Mouse (Mus musculus) CH12.LX (cell line): Measurements from ENCODE around the gene Epb41l3. TPM values are rescaled to one million over a fixed set of nuclear protein-coding genes. Genes with fewer than 3 reads are reported as not detected.

Experiments
- DNase-seq: peaks from one replicate; pipeline ENCODE4 v3.0.0-alpha.2; 2013; ENCODE audit errors: extremely low read depth
- H3K27ac ChIP-seq: 2 replicates; pipeline ENCODE4 v1.5.1; 2012; ENCODE audit warnings: low read depth, mild to moderate bottlenecking, control low read depth, moderate library complexity; ENCODE audit not compliant: insufficient read depth
- H3K27me3 ChIP-seq: replicated peaks from 2 replicates; pipeline ENCODE3; 2012; ENCODE audit warnings: inconsistent platforms
- H3K36me3 ChIP-seq, 2 experiments: replicated peaks in 1 of 2; 2 replicates each; pipeline versions ENCODE3 to v1.6.1; 2012; ENCODE audit warnings: inconsistent platforms in 1 of 2, low read length in 1 of 2, mild to moderate bottlenecking in 1 of 2, mixed read lengths in 1 of 2, moderate library complexity in 1 of 2; ENCODE audit not compliant: control insufficient read depth in 1 of 2, insufficient read depth in 1 of 2
- H3K4me1 ChIP-seq, 2 experiments: 2 replicates each; pipeline ENCODE4 v1.6.1; 2012; ENCODE audit warnings: inconsistent platforms in 1 of 2, moderate library complexity in 1 of 2; ENCODE audit not compliant: insufficient read depth in 2 of 2, control insufficient read depth in 1 of 2
- H3K4me2 ChIP-seq: 2 replicates; pipeline ENCODE4 v1.6.1; 2012; ENCODE audit warnings: low read depth, mild to moderate bottlenecking, control low read depth; ENCODE audit not compliant: poor library complexity, insufficient read depth, severe bottlenecking
- H3K4me3 ChIP-seq, 3 experiments: fragments of 150-350 bp in 1 of 3; sonication (generic) in 1 of 3; replicated peaks in 1 of 3; 2 replicates each; pipeline versions ENCODE3 to v1.5.1; 2011 to 2012; ENCODE audit warnings: low read depth in 2 of 3, low read length in 2 of 3, mild to moderate bottlenecking in 2 of 3, moderate library complexity in 2 of 3, control low read depth in 1 of 3, improper control_type of control experiment in 1 of 3, inconsistent platforms in 1 of 3, mixed read lengths in 1 of 3; ENCODE audit not compliant: poor library complexity in 1 of 3
- H3K79me2 ChIP-seq: replicated peaks from 2 replicates; pipeline ENCODE4 v1.6.1; 2012; ENCODE audit warnings: mild to moderate bottlenecking, moderate library complexity; ENCODE audit not compliant: control insufficient read depth, poor library complexity, insufficient read depth, severe bottlenecking; ENCODE audit errors: extremely low read depth
- H3K9ac ChIP-seq: 2 replicates; pipeline ENCODE4 v1.6.1; 2012; ENCODE audit warnings: low read depth, mild to moderate bottlenecking, control low read depth, moderate library complexity; ENCODE audit not compliant: insufficient read depth
- H3K9me3 ChIP-seq: replicated peaks from 2 replicates; pipeline ENCODE3; 2012; ENCODE audit warnings: low read length, inconsistent platforms, mixed read lengths
- CHD1 ChIP-seq: IDR thresholded peaks from 2 replicates; pipeline ENCODE4 v1.6.1; 2012; ENCODE audit warnings: low read depth, low read length, improper control_type of control experiment, inconsistent platforms
- CTCF ChIP-seq, 2 experiments: IDR thresholded peaks in 1 of 2; conservative IDR thresholded peaks in 1 of 2; 2 replicates each; pipeline ENCODE4 v1.5.1; 2011 to 2012; ENCODE audit warnings: low read depth in 2 of 2, low read length in 2 of 2, improper control_type of control experiment in 1 of 2, inconsistent platforms in 1 of 2, mild to moderate bottlenecking in 1 of 2, moderate library complexity in 1 of 2
- E2F4 ChIP-seq: IDR thresholded peaks from 2 replicates; pipeline ENCODE4 v1.6.1; 2011; ENCODE audit warnings: low read depth, low read length, improper control_type of control experiment; ENCODE audit not compliant: insufficient replicate concordance
- EP300 ChIP-seq: IDR thresholded peaks from 2 replicates; pipeline ENCODE4 v1.6.1; 2011; ENCODE audit warnings: low read length, improper control_type of control experiment
- HCFC1 ChIP-seq: IDR thresholded peaks from 2 replicates; pipeline ENCODE4 v1.6.1; 2012; ENCODE audit warnings: low read depth, mild to moderate bottlenecking, inconsistent platforms, low read length, improper control_type of control experiment
- IRF4 ChIP-seq: IDR thresholded peaks from 2 replicates; pipeline ENCODE4 v1.6.1; 2014; ENCODE audit warnings: low read depth, mild to moderate bottlenecking, inconsistent platforms, low read length, improper control_type of control experiment
- JUN ChIP-seq: IDR thresholded peaks from 2 replicates; pipeline ENCODE4 v1.6.1; 2011; ENCODE audit warnings: low read depth, mild to moderate bottlenecking, low read length, improper control_type of control experiment, moderate library complexity; ENCODE audit not compliant: insufficient read depth
- JUND ChIP-seq: conservative IDR thresholded peaks from 2 replicates; pipeline ENCODE4 v1.6.1; 2011; ENCODE audit warnings: low read depth, low read length, improper control_type of control experiment
- KAT2A ChIP-seq: IDR thresholded peaks from 2 replicates; pipeline ENCODE4 v1.6.1; 2012; ENCODE audit warnings: low read length, improper control_type of control experiment, inconsistent platforms; ENCODE audit not compliant: insufficient replicate concordance
- MAFK ChIP-seq: IDR thresholded peaks from 2 replicates; pipeline ENCODE4 v1.6.1; 2011; ENCODE audit warnings: low read length, improper control_type of control experiment; ENCODE audit not compliant: insufficient replicate concordance
- MAZ ChIP-seq: IDR thresholded peaks from 2 replicates; pipeline ENCODE4 v1.6.1; 2012; ENCODE audit warnings: low read depth, mild to moderate bottlenecking, inconsistent platforms, low read length, improper control_type of control experiment, moderate library complexity
- MEF2A ChIP-seq: IDR thresholded peaks from 2 replicates; pipeline ENCODE4 v1.6.1; 2014; ENCODE audit warnings: low read depth, mild to moderate bottlenecking, inconsistent platforms, low read length, improper control_type of control experiment, borderline replicate concordance
- MXI1 ChIP-seq: IDR thresholded peaks from 2 replicates; pipeline ENCODE4 v1.6.1; 2011; ENCODE audit warnings: mild to moderate bottlenecking, low read depth, low read length, improper control_type of control experiment
- MYC ChIP-seq: IDR thresholded peaks from 2 replicates; pipeline ENCODE4 v1.6.1; 2011; ENCODE audit warnings: low read depth, mild to moderate bottlenecking, improper control_type of control experiment, low read length
- PAX5 ChIP-seq: IDR thresholded peaks from 2 replicates; pipeline ENCODE4 v1.6.1; 2012; ENCODE audit warnings: low read length, inconsistent platforms, mixed read lengths
- POLR2A ChIP-seq: IDR thresholded peaks from 2 replicates; pipeline ENCODE4 v1.6.1; 2011; ENCODE audit warnings: low read depth, mild to moderate bottlenecking, improper control_type of control experiment, low read length
- RAD21 ChIP-seq: IDR thresholded peaks from 2 replicates; pipeline ENCODE4 v1.6.1; 2011; ENCODE audit warnings: low read depth, mild to moderate bottlenecking, low read length, improper control_type of control experiment, moderate library complexity
- RCOR1 ChIP-seq: conservative IDR thresholded peaks from 2 replicates; pipeline ENCODE4 v1.6.1; 2012; ENCODE audit warnings: low read depth, mild to moderate bottlenecking, inconsistent platforms, low read length, improper control_type of control experiment
- TBP ChIP-seq: conservative IDR thresholded peaks from 2 replicates; pipeline ENCODE4 v1.6.1; 2011; ENCODE audit warnings: low read depth, low read length, improper control_type of control experiment
- UBTF ChIP-seq: IDR thresholded peaks from 2 replicates; pipeline ENCODE4 v1.6.1; 2012; ENCODE audit warnings: low read depth, mild to moderate bottlenecking, inconsistent platforms, low read length, improper control_type of control experiment, moderate library complexity
- USF1 ChIP-seq: IDR thresholded peaks from 2 replicates; pipeline ENCODE4 v1.6.1; 2014; ENCODE audit warnings: low read depth, mild to moderate bottlenecking, inconsistent platforms, low read length, improper control_type of control experiment
- USF2 ChIP-seq: conservative IDR thresholded peaks from 2 replicates; pipeline ENCODE4 v1.6.1; 2011; ENCODE audit warnings: low read depth, low read length, improper control_type of control experiment
- ZC3H11A ChIP-seq: IDR thresholded peaks from 2 replicates; pipeline ENCODE4 v1.6.1; 2012; ENCODE audit warnings: low read depth, mild to moderate bottlenecking, inconsistent platforms, low read length, improper control_type of control experiment
- ZKSCAN1 ChIP-seq: IDR thresholded peaks from 2 replicates; pipeline ENCODE4 v1.6.1; 2012; ENCODE audit warnings: low read depth, inconsistent platforms, low read length, improper control_type of control experiment, borderline replicate concordance
- ZMIZ1 ChIP-seq: IDR thresholded peaks from 2 replicates; pipeline ENCODE4 v1.6.1; 2012; ENCODE audit warnings: low read depth, mild to moderate bottlenecking, inconsistent platforms, low read length, improper control_type of control experiment
- dilution Hi-C: fragments of 300-500 bp; cut with MboI; formaldehyde crosslinking; loops from 2 replicates; pipeline ENCODE4 v1.14.3; 2020; ENCODE audit warnings: low sequenced_read_pairs; ENCODE audit not compliant: extremely low pct_unique_long_range_greater_than_20kb, extremely low pct_ligation_motif_present
- in situ Hi-C: fragments of 300-500 bp; cut with MboI; formaldehyde crosslinking; loops from 3 replicates; pipeline ENCODE4 v1.14.3; 2019; ENCODE audit warnings: low sequenced_read_pairs, low pct_ligation_motif_present, low pct_unique_long_range_greater_than_20kb, mixed read lengths
- polyA plus RNA-seq: library from polyadenylated mRNA; unstranded; fragments of >175 nt; gene quantifications from 2 replicates; pipeline ENCODE4 v1.2.1, GENCODE M21; 2012; ENCODE audit warnings: low read depth; ENCODE audit not compliant: insufficient read length
- total RNA-seq, 2 experiments: library from RNA; depleted of rRNA; stranded (reverse); fragments of 300-350 nt in 1 of 2; fragments of >200 nt in 1 of 2; gene quantifications; 2 replicates each; pipeline ENCODE4 v1.2.3; 2012 to 2014

Gene Epb41l3
- total and polyA plus RNA-seq, 3 experiments, result not detected

- Histone ChIP-seq H3K4me3 (no peak overlapping the region), H3K36me3 (no peaks in the 10 kb centered on the region), H3K9me3 (peaks cover 43% of the 10 kb centered on the region), H3K27ac (no peak overlapping the region), H3K79me2 (no peaks in the 10 kb centered on the region), H3K4me2 (no peak overlapping the region), H3K27me3 (no peaks in the 10 kb centered on the region), H3K9ac (no peak overlapping the region), H3K4me1 (no peaks in the 10 kb centered on the region)
- dilution Hi-C loops, result no loop called here
- no peak for DNase-seq
- TF ChIP-seq MEF2A (no peak), EP300 (no peak), MAZ (no peak), CHD1 (no peak), MAFK (no peak), USF1 (no peak), KAT2A (no peak), IRF4 (no peak), TBP (no peak), JUND (no peak), UBTF (no peak), RCOR1 (no peak), HCFC1 (no peak), RAD21 (no peak), ZKSCAN1 (no peak), CTCF (conservative IDR thresholded peaks at IDR 0.05 in 1 of 2, IDR thresholded peaks at IDR 0.05 in 1 of 2; ENCODE audit: low read depth in 2 of 2, low read length in 2 of 2) (no peak), MXI1 (no peak), MYC (no peak)
- TF ChIP-seq, all 38 proteins: peak for 0
- in situ Hi-C loops, result no loop called here
Observed at GRCm38 (mm10) chr17:69303579-69304274, 228.2 kb downstream of the Epb41l3 start.

- H3K79me2 ChIP-seq, result no peaks in the 10 kb centered on the region
- TF ChIP-seq MAFK, result no peak
- TF ChIP-seq USF2, result no peak
- no peak for TF ChIP-seq TBP
- no peak for TF ChIP-seq RAD21
- no peak for TF ChIP-seq CHD1
- TF ChIP-seq JUN, result no peak
- no peak for TF ChIP-seq POLR2A
- no peak for TF ChIP-seq MXI1
- TF ChIP-seq ZC3H11A, result no peak
- no peak for TF ChIP-seq PAX5
- TF ChIP-seq IRF4, result no peak
- no peak for TF ChIP-seq ZKSCAN1
- no peak for TF ChIP-seq MEF2A
- no peak for TF ChIP-seq ZMIZ1
- no peak for TF ChIP-seq E2F4
- H3K27ac ChIP-seq, result no peak overlapping the region
- no peak overlapping the region for H3K4me2 ChIP-seq
- H3K9ac ChIP-seq, result no peak overlapping the region
- dilution Hi-C loops, result no loop called here
- peaks cover 33% of the 10 kb centered on the region for H3K9me3 ChIP-seq
- H3K36me3 ChIP-seq, result no peaks in the 10 kb centered on the region
- H3K27me3 ChIP-seq, result no peaks in the 10 kb centered on the region
- DNase-seq, result no peak
- in situ Hi-C loops, result no loop called here
- H3K4me3 ChIP-seq, result no peak overlapping the region
- H3K4me1 ChIP-seq, result no peaks in the 10 kb centered on the region
Observed at GRCm38 (mm10) chr17:69307636-69308035, 232.2 kb downstream of the Epb41l3 start.
